17 mouse cellular contexts compared by ENCODE assay signal in genomic region chrX:77367351-77367750, GRCm38 (mm10).
"Had no signal": no experiment of that assay in that cellular context is flagged by ENCODE, and none has a peak within 500 bp of the region (broad histone marks: within the 10 kb centered on the region; RNA-seq: fewer than 3 reads in every experiment).

No protein-coding gene starts in this region.

- DNase-seq: left cerebral cortex, postnatal 4 days; liver; liver, embryonic 13.5 days; liver, postnatal 0 days; lung, adult 18-20 months; lung, adult 2 months; lung, embryonic 14.5 days; lung, postnatal 10 days; lung, postnatal 14 days; lung, postnatal 36 days; lung, postnatal 4 days; midbrain, embryonic 14.5 days had no signal

- ATAC-seq: liver, embryonic 12.5 days; liver, postnatal 0 days; lung, postnatal 0 days; midbrain, embryonic 13.5 days; midbrain, embryonic 15.5 days; midbrain, embryonic 16.5 days had no signal
